Mouse (Mus musculus) natural killer cell, adult 2 months (primary cell): Measurements from ENCODE around the gene Fcf1.
A peak's percentile ranks its signal among the peaks of the same experiment; 100 is the strongest.

Experiments used
- DNase-seq, 2 experiments: peaks; one replicate each; pipeline ENCODE4 v3.0.0; 2022; ENCODE audit warnings: low spot score in 2 of 2

Gene Fcf1

DNA sequence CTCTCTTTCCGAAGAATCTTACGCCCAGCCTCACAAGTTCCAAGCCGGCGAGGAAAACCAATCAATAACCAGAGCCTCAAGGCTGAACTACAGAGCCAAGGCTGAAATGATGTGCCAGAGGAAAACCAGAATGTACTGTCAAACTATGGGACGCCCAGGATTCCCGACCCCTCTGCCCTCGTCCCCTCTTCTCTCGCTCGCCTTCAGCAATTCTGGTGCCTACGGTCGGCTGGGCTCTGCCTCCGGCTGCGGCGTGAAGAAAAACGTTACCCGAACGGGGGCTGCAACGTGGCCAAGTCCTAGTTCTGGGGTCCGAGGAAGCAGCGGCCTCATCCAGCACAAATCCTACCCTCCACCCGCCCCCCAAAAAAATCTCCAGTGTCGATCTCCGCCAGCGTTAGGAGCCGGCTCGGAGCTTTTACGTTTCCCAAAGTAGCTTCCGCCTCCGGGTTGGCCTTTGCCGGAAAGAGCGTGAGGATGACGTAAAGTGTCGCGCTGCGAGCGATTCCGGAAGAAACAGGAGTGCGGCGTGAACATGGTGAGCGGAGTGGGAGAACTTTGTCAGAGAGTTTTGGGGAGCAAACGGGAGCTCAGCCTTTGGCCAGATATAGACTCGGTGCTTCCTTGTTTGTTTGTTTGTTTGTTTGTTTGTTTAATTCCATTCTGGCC lies at the start of gene Fcf1, which contains the start of gene Arel1:
Fcf1 (plus strand) TSS at position 470 of the 669 bp plus-strand sequence.
Arel1 (minus strand) TSS at position 473 of the 669 bp plus-strand sequence.
- DNase-seq = peak; percentile 70 to 81

DNA sequence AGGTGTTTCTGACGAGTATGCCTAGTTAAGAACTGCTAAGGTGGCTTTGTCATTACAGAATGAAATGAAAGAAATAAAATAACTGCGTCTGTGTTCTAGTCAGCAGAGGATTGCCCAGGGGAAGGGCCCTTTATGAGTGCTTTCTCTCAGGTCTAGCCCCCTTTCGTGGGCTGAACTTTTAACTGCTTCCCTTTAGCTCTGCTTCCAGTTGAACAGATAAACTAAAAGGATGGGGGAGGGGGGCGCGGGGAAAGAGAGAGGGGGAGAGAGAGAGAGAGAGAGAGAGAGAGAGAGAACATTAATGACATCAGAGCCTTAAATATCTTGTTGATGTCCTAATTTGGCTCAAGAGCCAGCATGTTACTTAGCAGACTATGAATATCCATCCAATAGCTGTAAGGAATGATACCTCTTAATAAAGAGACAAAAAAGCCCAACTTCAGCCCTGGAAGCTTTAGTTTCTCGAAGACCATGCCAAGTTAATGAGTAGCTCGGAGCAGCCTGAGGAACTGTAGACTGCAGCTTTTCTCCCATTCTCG lies 48.7 kb upstream of the Fcf1 start:
- no peak for DNase-seq

DNA sequence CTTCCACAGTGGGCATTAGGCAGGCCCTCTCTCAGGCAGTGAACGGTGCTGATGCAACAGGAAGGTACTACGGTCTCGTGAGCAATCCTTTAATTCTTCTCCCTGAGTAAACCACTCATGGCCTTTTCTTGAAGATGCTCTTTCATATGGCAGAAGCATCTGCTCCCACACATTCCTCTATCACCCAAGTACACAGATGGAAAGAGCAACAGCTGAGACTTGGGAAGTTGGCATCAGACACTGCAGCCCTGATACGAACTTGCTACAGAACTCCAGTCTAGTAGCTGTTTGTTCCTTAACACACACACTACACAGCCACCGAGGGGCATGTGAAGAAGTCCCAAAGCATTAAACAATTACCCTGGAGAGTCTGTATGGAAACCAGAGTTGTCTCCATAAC lies 46.4 kb upstream of the Fcf1 start:
- no peak for DNase-seq

DNA sequence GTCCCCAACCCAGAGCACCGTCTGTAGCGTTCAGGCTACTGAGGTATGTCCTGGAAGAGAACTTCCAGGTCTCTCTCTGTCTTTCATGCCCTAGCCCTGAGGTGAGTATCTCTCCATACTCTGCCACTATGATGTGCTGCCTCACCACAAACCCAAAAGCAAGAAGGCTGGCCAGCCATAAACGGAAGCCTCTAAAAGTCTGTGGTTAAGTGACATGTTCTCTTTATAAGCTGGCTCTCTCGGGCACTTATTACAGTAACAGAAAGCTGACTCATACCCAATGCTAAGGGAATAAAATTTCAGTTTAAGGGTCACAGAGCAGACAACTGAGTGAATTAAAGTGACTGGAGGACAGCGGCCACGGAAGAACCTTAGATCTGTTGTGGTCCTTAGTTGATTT lies 44.2 kb upstream of the Fcf1 start:
- DNase-seq = no peak

DNA sequence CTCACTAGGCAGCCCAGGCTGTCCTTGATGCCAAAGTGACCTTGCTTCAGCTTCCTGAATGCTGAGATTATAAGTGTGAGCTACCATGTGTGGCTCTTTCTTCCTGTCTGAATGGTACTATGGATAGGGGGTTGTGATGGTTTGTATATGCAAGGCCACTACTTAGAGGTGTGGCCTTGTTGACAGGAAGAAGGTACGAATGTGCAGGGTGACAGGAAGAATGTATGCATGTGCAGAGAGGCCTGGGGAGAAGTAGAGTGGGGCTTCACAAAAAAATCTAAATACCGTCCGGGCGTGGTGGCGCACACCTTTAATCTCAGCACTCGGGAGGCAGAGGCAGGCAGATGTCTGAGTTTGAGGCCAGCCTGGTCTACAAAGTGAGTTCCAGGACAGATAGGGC lies 38.5 kb upstream of the Fcf1 start:
- no peak for DNase-seq

DNA sequence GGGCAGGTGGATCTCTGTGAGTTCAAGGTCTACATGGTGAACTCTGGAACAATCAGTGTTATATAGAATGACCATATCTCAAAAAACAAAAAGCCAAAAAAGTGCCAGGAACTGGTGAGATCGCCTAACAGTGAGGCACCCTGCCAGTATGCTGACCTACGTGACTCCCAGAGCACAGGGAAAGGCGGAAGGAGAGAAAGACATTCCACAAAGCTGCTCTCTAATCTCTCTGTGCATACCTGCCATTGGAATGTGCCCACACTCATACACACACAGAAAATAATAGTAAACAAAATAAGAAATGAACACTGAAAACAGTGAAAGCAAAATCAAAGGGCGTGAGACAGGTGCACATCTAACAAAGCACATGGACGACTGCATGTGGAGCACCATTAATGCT lies 35.4 kb upstream of the Fcf1 start:
- DNase-seq = no peak

DNA sequence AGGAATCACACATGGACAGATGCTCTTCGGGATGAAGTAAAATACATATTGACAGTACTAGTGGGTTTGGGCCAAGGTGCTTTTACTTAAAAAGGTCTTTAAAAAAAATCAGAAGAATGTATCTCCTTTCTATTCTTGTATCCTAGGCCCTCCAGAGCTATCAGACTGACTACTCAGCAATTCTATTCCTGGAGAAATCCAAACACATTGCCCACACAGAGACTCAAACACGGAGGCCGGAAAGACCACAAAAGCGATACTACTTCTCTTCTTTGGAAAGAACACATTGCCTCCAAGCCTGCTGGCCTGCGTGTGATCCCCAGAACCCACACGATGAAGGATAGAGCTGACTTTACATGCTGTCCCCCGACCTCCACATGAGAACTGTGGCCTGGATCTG lies 31.6 kb upstream of the Fcf1 start:
- no peak for DNase-seq

DNA sequence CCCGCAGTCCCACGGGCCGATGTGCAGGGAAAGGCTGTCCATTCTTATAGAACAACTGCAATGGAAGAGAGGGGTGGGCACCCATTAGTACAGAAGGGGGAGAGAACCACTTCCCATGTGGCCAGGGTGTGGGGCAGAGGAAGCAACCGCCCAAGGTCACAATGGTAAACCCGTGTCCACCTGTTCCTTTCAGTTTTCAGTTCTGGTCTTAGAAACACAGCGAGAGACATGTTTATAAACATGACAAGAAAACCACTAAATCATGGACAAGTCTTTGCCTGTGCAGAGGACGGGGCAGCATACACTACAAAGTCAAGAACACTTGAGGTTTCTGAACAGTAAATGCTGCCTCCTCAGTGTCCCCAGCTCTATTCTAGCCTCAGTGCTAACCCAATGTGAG lies 30.4 kb upstream of the Fcf1 start:
- DNase-seq = no peak

DNA sequence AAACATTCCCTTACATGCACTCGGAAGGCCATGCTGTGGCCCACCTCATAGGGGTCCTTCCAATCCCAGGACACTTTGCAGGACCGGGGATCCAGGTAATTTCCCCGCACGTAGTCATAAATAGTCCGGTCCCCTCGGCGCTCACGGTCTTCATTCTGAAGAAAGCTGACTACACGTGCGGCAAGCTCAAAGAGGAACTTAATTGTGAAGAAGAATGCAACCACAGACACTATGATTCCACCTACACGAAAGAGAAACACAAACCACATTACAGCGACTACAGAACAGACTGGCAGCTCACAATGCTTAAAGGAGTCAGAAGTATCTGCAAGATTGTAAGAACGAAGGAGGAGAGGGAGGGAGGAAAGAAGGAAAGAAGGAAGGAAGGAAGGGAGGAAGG lies 29.0 kb upstream of the Fcf1 start:
- DNase-seq = no peak

DNA sequence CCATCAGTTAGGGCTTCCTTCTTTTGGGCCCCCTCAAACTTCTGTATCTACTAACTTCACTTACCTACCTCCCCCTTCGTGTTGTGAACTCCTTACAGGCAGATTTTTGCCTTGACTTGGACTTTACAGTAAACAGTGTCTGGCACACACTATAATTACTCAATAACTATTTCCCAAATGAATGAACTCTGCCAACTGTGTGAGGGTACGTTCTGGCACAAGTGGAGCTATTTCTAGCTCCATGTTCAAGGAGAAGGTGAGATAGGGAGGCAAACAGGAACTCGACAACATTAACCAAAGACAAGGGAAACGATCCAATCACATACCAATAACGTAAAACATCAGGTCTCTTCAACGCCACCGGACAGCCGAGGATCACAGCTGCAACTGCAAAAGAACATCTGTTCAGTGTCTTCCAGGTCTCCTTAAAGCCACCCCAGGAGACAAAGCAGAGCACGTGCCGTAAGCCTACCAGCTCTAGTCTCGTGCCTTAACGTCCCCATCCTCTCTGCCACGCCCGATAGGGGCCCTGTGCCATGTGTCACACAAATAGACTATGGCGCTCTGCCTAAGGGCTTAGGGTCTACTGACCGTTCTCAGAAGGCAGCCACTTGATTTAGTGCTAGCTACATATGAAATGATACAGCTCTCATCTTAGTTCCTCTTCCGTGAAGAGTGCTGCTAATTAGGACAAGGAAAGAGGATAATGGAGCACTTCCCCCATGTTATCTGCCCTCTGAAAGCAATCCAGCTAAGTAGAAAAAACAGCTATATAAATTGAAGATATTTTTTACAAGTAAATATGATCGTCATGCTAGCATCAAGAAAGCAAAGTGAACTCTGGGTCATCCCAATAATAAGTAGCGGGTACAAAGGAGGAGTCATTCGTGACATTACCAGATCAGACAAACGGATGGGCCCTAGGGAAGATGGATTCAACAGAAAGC lies 27.4 kb upstream of the Fcf1 start:
- no peak for DNase-seq

DNA sequence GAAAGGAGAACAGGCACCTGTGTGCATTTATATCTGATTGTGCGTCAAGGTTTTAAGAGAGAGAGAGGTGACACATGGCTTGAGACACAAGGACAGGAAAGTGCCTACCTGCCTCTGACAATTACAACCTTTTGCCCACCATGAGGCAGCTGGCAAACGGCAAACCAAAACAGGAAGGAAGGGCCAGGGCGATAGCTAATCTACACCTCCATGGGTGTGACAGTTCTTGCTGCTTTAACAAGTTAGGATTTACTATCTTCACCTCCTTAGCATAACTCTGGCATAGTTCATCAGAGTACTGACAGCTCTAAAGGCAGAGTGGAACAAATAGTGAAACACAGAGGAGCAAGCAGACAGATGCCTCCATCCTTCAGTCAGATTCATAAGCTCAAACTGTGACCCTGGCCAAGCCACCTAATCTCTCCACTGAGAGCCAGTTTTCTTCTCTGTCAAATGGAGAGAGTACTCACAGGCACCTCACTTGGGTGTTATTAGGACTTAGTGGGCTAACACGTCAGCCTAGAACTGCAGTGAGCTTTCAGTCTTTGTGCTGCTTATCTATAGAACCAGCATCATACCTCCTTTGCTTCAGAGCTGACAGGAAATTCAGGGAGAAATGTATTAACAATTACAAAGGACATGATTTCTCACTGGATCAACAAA lies 26.4 kb upstream of the Fcf1 start:
- DNase-seq = peak in 1 of 2 experiments; percentile 5

DNA sequence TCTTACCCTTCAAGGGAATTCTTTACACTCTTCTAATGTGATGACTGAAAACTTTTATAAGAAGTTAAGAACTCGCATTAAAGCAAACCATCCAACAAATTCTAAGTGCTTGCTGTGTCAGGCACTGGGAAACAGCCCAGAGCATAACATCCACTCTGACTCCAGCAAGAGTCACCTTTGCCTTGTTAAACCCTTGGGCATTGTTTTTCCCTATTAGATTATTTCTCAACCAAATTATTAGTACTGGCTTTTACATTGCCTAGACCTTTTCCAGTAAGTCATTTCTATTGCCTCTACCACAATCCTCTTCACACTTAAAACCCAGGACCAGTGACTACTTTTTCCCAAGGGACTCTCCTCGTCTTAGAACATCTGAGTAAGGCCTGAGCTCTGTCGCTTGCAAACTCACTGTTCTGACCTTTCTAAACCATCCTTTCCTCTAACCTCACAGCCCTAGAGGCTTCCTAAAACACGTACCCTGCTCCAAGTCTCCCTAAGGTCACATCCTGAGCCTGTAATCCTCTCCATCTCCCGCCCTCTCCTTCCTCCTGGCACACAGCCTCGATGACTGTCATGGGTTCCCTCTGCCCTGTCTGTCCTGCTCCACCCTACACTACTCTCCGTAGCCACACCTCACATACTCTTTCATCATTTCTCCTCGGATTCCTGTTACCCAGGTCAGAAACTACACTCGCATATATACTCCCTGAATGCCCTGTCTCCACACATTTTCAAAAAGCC lies 25.7 kb upstream of the Fcf1 start:
- DNase-seq = no peak

DNA sequence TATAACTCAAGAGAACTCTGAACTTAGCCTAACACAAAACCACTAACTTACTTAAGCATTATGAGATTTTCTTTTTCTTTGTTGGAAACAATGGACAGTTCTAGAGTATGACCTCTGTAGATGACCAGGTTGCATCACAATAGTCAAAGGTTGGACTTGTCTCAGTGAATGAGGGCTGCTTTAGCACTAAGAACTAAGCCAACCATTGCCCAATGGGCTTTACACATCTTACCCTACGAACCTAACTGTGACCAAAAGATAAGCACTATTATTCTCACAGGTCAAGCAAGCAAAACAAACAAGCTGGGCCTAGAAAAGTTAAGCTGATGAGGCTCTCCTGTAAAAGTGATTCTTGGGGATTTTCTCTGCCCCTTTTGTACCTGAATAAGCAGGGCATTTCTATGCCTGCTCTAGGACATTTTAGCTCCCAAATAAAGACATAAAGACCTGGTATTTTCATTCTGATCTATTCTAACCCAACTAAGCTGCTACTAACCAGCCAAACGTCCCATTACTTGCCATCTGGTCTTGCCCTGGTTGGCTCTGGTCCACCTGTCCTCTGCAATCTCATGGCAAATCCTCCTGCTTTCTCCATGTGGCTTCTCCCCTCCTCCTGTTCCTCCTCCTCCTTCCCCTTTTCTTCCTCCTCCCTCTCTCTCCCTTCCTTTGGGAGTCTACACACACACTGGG lies 22.7 kb upstream of the Fcf1 start:
- DNase-seq = no peak

DNA sequence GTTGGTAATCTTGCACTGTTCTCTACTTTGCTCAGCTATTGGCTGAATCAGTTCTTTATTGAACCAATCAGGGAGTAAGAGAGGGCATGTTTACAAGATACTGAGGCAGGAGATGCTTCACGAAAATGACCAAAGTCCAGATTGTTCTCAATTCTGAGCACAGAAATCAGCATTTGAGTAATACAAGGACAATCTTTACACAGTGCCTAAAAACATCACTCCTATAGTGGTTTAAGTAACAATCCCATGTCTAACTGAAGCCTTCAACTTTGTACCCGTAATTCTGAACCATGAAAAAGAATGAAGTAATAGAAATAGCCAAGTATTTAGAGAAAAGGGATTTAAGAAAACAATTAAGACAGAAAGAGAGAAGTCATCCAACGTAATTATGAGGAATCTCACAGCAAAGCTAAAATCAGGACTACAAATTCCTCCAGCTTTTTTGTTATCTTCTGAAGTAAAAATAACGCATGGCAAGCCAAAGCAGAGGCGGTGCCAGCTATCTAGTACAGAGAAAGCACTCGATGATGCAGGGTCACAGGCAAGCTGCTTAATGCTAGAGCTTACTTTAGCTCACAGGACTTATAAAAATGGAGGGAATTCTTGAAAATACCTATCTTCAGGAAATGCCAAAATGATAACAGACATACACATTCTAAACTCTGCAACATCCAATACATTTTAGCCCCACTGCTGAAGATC lies 22.0 kb upstream of the Fcf1 start:
- no peak for DNase-seq

DNA sequence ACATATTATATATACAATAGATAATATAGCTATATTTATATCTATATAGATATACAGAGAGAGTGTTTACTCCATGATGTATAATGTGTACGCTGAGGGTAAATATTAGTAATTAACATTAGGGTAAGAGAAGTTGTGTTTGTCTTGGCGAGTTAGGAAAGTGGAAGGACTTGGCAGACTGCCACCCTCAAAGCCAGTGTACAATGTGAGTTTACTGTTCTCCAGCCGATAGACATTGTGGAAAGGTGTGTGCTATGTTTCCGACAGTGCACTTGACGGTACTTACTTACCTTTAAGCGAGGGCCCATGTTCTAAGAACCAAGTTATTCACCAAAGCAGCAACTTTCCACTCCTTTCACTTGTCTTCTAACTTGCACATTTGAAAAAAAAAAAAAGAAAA lies 19.9 kb upstream of the Fcf1 start:
- DNase-seq = no peak

DNA sequence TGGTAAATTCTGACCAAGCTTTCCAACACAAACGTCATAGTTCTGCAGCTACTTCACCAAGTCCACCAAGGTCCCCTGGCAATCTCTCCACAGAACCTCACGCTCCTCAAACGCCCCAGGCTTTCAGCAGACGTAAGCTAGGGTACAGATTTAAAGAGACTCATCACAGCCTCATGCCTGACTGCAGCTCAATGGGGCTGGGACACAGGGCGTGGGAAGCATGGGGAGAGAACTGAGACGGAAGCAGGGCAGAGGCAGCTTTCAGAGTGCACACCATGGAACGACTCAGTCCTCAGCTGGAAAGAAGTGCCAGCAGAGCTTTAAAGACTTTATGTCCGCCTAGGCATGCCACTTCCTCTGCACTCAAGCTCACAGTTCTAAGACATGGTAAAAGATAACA lies 19.2 kb upstream of the Fcf1 start:
- DNase-seq = no peak

DNA sequence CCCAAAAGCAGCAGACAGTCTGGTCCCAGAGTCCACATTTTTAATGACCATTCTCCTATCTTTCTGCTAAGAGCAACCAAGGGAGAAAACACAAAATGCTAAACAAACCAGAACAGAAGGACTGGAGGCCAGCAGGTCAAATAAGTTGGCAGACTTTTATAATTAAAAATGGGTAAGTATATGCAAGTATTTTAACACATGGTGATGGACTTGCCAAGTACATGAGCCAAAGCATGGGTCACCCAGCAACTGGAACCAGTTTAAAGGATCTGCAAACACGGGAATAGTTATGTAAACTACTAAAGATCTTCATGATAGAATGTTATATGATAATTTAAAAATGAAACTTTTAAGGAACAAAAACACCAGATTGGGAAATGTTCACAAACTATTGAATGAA lies 18.3 kb upstream of the Fcf1 start:
- no peak for DNase-seq

DNA sequence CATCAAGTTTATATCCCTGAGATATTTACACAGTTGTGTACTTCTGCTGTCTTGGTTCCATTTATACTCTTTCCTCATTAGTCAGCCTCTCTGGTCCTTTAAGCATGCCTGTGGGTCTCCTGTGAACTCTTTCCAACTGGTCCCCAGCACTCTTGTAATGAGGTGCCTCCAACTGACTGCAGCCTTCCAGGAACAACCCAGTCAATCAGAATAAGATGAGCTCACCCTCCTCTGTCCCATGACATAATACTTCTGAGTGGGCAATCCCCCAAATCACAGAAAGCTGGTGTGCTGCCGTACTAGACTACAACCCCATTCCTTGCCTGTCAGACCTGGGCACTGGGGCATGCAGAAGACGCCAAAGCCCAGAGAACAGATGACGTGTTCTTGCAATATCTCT lies 14.4 kb upstream of the Fcf1 start:
- no peak for DNase-seq

DNA sequence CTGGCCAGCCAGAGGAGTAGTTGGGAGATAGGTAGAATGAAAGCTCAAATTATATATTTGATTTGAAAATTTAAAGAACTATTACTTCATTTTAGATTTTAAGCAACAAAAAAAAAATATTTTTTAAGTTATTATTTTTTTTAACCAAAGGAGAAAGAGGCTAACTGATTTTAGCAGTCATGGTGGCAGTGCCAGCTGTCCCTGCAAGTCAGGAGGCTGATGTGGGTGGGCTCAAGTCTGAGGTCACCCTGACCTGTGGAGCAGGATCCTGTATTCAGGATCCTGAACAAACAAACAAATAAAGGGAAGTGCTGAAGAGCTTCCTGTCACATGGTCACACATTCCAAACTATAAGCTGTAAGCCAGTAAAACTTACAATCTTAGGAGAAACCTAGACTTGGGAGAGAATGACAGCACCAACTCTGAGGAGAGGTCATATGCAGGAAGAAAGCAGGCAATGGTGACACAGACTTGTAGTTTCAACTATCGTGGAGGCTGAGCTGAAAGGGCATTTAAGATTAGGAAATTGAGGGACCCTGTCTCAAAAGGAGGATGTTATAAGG lies 11.8 kb upstream of the Fcf1 start:
- DNase-seq = no peak

DNA sequence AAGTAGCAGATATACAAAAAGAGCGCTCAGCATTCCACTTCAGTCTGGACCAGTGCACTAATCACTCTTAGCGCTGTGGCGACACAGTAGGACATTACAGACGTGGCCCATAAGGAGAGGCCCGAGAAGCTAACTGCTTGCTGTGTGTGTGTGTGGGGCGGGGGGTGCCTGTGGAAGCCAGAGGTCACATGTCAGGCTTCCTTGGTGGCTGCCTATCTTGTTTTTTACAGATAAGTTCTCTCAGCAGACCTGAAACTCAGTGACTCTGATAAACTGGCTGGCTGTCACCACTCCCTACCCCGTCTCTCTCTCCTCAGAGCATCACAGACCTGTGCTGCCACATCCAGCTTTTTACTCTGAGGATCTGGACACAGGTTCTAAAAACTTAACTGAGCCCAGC lies 8.1 kb upstream of the Fcf1 start:
- DNase-seq = no peak
